Mouse (Mus musculus) gastrocnemius, adult 2 months (tissue): Measurements from ENCODE around the gene Lrrc74a. TPM values are rescaled to one million over a fixed set of nuclear protein-coding genes. Genes with fewer than 3 reads are reported as not detected.

Source experiments
- DNase-seq: peaks from one replicate; pipeline ENCODE4 v3.0.0; 2022
- H3K27ac ChIP-seq: fragments of 200-600 bp; 2 replicates; pipeline ENCODE4 v1.8.1; 2022; ENCODE audit warnings: mild to moderate bottlenecking
- H3K4me3 ChIP-seq: fragments of 200-600 bp; 2 replicates; pipeline ENCODE4 v1.8.1; 2022; ENCODE audit warnings: mild to moderate bottlenecking, moderate library complexity
- CTCF ChIP-seq: fragments of 200-600 bp; IDR thresholded peaks from 2 replicates; pipeline ENCODE4 v1.8.1; 2022; ENCODE audit warnings: antibody characterized with exemption, mild to moderate bottlenecking, moderate library complexity
- intact Hi-C: fragments of 180-260 bp; cut with DNase I; formaldehyde crosslinking; loops from one replicate; pipeline ENCODE4 v1.15.1; 2025
- total RNA-seq, 2 experiments: library from RNA; stranded (reverse); gene quantifications; 2 replicates each; pipeline ENCODE4 v1.2.3; 2021

Lrrc74a gene
- total RNA-seq, 2 experiments from 2014 or later: not detected

DNA sequence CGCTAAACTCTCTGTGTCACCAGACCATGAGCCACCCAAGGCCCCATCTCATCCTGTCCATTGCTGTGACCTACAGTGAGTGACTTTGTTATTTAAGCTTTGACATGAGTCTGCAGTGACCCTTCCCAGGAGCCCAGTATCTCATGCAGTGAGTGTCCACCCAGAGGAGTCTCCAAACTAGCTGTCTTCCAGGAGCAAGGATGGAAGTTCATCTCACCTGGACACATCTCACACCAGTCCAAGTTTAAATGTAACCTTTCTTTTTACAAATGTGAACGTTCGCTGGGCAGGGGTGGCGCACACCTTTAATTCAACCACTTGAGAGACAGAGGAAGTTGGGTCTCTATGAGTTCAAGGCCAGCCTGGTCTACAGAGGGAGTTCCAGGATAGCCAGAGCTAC is 44.4 kb downstream of the Lrrc74a start:
- DNase-seq: no peak
- no peak for TF ChIP-seq CTCF
- Histone ChIP-seq H3K4me3 (no peak overlapping the region), H3K27ac (peak overlapping the region; percentile 79)
- intact Hi-C loops: no loop called here

DNA sequence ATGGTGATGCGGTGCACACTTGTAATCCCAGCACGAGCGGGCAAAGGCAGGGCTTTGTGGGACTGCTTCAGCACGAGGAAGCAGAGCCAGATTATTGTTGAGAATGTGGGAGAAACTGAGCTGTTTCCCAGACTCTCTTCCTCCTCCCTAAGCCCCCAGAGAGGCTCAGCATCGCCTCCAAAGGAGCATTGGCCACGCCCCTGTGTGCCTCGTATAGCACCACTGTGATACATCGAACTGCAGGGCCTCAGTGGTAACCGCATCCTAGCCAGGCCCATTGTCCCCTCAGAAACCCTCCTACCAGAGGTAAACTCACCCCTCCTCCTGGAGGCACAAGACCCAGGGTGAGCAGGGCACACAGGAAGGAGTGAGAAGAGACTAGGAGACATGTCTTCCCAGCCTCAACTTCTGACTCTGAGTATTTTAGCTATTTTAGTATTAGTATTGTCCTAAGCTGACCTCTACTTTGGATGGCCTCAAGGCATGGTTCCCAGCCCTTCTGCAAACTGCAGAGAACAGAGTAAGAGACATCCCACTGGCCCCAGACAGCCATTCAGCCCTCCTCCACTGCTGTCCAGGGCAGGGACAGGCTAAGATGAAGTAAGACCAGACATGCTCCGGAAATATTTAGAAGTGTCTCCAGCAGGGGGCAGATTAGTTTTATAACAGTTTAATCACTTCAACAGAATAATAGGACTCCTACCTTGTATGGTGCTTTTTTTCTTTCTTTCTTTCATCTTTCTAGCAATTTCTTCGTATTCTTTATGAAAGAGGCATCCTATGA is 45.2 kb downstream of the Lrrc74a start:
- Histone ChIP-seq H3K27ac (peak overlapping the region; percentile 79), H3K4me3 (no peak overlapping the region)
- intact Hi-C loops: no loop called here
- TF ChIP-seq CTCF: peak; percentile 59
- peak; percentile 67 for DNase-seq

DNA sequence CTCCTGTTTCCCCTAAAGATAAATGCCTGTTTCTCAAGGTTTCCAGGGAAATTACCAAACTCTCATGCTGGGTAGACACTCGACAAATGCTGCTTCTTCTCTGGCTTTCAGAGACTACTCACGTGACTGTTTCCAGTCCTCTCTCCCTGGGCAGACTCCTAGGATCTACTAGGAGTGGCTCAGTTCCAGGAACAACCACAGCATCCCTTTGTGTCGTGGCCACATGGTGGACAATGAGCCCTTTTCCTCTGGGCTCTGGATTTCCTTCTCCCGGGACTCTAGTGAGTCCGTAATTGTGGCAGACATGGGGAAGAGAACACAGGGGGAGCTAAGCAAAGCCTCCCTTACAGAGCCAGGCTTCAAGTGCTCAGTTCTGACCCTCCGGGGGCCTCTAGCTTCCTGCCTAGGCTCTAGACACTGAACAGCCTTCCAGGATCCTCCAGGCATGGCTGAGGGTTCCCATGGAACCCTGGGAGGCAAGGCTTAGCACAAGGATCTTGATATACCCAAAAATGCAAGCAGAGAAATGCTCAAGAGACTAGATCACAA is 47.6 kb downstream of the Lrrc74a start:
- peak; percentile 7; the same call in 1 of the 2 replicates for TF ChIP-seq CTCF
- intact Hi-C loops: no loop called here
- Histone ChIP-seq H3K4me3 (no peak overlapping the region), H3K27ac (peak overlapping the region; percentile 65)
- DNase-seq: no peak

DNA sequence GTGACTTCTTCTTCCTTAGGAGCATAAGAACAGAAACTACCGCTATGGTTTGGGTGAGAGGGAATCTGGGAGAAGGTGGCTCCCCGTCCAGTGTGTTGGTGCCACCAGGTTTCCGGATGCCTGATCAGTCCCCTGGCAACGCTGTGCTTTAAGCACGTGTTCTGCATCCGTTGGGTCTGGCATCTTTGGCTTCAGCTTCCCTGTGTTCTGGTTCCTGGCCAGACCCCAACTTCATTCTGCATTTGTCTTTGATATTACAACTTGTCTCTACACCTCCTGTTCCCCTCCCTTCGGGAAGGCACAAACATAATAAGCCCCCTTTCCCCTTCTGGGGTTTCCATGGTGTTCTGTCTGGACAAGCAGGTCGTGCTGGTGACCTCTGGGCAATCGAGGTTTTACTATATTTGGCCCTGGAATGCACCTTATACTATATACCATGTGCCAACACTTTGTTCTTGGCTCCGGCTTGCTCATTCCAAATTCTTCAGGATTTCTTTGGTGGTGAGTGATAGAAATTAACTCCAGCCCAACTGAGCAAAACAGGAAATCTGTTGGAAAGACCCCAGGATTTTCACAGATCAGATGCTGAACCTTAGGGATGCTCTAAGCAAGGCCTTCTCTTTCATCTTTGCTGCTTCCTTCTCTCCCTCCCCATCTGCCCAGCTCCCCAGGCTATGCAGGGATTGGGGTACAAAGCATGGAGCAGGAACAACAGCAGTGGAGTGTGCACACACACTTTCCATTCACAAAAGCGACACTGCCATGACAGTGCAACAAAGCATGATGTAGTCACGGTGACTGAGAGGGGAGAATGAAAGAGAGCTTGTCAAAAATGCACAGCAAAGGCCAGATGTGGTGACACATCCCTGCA is 52.2 kb downstream of the Lrrc74a start:
- peak overlapping the region; percentile 6; the same call in 1 of the 2 replicates for H3K27ac ChIP-seq
- no peak for DNase-seq
- TF ChIP-seq CTCF: no peak
- H3K4me3 ChIP-seq: no peak overlapping the region
- intact Hi-C loops: no loop called here

DNA sequence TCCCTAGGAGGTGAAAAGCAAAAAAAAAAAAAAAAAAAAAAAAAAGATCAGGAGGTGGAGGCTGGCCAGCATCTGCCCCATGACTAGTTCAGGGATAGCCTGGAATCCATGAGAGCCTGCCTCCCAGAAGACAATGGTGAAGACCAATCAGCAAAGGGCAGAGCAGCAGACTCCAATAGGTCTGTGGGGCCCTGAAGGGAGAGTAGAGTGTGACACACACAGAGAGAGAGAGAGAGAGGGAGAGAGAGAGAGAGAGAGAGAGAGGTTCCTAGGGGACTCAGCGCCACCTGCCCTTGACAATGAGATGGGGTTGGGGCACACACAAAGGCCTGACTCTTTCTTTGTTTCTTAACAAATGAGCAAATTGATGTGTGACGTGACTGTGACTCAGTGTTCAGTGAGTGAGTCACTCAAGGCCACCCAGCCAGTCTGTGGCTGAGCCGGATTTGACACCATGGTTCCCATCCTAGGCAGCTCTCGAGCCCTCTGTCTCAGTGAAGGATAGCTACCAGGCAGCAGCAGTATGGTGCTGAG is 52.9 kb downstream of the Lrrc74a start:
- Histone ChIP-seq H3K4me3 (no peak overlapping the region), H3K27ac (peak overlapping the region; percentile 24; the same call in 1 of the 2 replicates)
- intact Hi-C loops: no loop called here
- no peak for TF ChIP-seq CTCF
- no peak for DNase-seq

DNA sequence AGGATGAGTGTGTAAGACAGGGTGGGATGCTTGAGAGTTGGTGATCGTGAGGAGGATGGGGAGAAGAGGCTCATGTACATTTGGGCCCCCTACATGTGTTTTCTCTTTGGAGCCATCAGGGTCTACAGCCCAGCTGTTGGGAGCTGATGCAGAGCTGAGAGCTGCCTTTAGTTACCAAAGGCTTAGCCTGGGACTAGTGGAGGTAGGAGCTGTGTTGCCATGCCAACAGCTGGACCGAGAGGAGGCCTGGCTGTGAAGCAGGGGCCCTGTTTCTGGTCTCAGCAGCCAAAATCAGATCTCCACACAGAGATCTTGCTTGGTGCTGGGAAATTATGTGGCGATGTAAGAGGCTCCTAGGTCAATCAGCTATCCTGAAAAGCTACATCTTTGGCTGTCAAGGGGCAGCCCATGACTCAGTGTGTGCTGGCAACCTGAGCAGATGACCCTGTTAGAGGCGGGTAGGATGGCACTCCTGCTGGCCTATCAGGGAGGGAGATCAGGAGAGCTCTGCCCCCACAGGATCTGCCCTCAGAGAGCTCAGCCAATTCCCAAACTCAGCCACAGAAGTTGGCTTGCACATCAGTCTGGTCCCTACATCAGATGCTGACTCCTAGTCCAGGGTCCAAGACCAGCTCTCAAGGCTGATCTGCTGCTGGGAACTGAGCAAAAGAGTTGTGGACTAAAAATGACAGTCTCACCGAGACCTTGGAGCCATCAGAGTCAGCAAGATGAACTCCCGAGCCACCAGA is 56.1 kb downstream of the Lrrc74a start:
- DNase-seq: peak; percentile 47
- intact Hi-C loops: no loop called here
- no peak for TF ChIP-seq CTCF
- peak overlapping the region; percentile 15; the same call in 1 of the 2 replicates for H3K4me3 ChIP-seq
- peak overlapping the region; percentile 76 for H3K27ac ChIP-seq

DNA sequence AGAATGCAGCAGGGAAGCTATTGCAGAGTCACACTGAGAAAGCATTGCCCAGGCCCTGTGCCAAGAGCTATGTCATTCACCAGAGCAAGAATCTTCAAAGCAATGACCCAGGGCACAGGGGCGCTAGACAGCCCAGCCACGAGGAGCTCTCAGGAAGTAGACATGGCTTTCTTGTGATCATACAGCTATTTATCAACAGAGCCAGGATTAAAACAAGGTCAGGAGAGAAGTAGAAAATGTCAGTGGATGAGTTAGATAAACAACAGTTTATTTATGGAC is 56.6 kb downstream of the Lrrc74a start:
- TF ChIP-seq CTCF: no peak
- Histone ChIP-seq H3K4me3 (peak overlapping the region; percentile 15; the same call in 1 of the 2 replicates), H3K27ac (peak overlapping the region; percentile 76)
- intact Hi-C loops: no loop called here
- peak; percentile 88 for DNase-seq

DNA sequence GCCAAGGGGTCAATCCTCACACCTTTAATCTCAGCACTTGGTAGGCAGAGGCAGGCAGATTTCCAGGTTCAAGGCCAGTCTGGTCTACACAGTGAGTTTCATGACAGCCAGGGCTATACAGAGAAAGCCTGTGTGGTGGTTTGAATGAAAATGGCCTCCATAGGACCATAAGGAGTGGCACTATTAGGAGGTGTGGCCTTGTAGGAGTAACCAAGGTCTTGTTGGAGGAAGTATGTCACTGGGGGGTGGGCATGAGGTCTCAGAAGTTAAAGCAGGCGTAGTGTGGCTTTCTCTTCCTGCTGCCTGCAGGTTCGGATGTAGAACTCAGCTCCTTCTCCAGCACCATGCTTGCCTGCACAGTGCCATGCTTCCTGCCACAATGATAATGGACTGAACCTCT is 57.8 kb downstream of the Lrrc74a start:
- no peak overlapping the region for H3K4me3 ChIP-seq
- intact Hi-C loops: no loop called here
- DNase-seq: no peak
- no peak for TF ChIP-seq CTCF
- H3K27ac ChIP-seq: peak overlapping the region; percentile 38; the same call in 1 of the 2 replicates

DNA sequence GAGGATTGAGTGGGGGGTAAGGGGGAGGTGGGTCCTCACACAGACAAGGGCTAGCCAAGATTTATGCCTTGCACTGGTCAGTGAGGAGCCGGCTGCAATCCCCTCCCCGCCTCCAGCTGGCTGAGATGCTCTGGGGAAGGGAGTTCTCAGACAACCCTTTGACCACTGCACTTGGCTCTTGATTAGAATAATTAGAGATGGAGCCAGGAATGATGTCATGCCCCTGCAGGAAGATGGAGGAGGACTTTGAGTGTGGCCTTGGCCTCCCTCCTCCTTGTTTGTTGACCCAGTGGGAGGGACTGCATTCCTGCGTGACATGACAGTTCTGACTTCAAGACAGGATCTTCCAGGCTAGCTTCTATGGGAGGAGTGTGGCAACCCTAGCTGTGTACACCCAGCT is 59.7 kb downstream of the Lrrc74a start:
- intact Hi-C loops: loop anchor here (2.0 kb wide), 1 partner anchor 17 kb away; no protein-coding TSS in a partner anchor
- peak; percentile 74 for DNase-seq
- peak overlapping the region; percentile 84 for H3K27ac ChIP-seq
- TF ChIP-seq CTCF: no peak
- H3K4me3 ChIP-seq: no peak overlapping the region

DNA sequence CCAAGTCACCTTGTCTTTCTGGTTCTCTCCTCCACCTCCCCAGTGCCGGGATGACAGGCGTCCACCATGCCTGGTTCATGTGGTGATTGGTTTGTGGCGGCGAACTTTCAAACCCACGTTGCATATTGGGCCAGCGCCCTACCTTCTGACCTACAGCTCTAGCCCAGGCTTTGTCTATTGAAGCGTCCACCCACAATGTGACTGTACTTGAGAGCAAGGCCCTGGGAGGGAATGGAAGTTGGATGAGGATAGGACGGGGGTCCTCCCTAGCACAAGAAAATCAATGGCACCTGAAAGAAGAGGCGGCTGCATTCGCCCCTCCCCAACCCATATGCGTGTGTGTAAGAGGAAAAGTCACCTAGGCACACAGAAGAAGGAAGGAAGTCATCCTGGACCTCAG is 60.2 kb downstream of the Lrrc74a start:
- no peak for DNase-seq
- no peak for TF ChIP-seq CTCF
- intact Hi-C loops: loop anchor here (2.0 kb wide), 1 partner anchor 18 kb away; no protein-coding TSS in a partner anchor
- Histone ChIP-seq H3K27ac (peak overlapping the region; percentile 84), H3K4me3 (no peak overlapping the region)

DNA sequence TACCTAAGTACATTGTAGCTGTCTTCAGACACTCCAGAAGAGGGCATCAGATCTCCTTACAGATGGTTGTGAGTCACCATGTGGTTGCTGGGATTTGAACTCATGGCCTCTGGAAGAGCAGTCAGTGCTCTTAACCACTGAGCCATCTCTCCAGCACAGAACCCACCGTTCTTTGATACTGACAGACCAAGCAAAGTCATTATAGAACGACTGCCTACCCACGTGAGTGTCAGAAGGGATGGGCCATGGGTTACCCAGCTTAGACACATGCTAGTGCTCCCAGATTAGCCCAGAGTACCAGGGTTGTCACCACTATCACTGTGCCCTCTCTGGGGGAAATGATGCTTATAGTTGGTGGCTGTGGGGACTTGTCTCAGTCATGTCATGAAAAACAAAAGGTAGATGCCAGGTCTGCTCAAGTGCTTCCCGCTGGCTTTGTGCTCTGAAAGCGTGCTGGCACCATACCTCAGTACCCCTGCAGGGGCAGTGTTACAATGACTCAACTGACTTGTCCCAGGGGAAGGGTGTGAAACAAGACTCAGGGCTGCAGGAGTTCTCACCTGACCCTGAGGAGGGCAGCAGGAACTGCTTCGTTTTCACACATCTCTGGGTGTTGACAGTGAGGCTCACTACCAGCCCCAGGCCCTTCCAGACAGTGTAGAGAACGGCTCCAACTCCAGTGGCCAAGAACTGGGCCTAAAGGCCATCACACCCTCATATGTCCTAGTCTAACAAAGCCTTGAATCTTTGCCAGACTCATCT is 61.1 kb downstream of the Lrrc74a start:
- TF ChIP-seq CTCF: no peak
- Histone ChIP-seq H3K4me3 (no peak overlapping the region), H3K27ac (peak overlapping the region; percentile 84)
- intact Hi-C loops: loop anchor here (1.0 to 5.0 kb wide), 3 partner anchors 18 to 127 kb away; no protein-coding TSS in a partner anchor
- no peak for DNase-seq
